Mouse (Mus musculus) MEL (cell line): ENCODE data around the gene Hmgb2. TPM values are rescaled to one million over a fixed set of nuclear protein-coding genes. Genes with fewer than 3 reads are reported as not detected.

ENCODE experiments used
- DNase-seq: peaks from one replicate; pipeline ENCODE4 v3.0.0; 2011; ENCODE audit warnings: low read depth, low spot score
- H3K27ac ChIP-seq: 2 replicates; pipeline ENCODE4 v1.5.1; 2012; ENCODE audit warnings: low read depth, mild to moderate bottlenecking, control low read depth, low read length, moderate library complexity; ENCODE audit not compliant: control insufficient read depth
- H3K27me3 ChIP-seq, 2 experiments: fragments of 150-350 bp in 1 of 2; sonication (generic) in 1 of 2; 2 replicates each; pipeline ENCODE4 v1.6.1; 2012; ENCODE audit warnings: low read length in 2 of 2, mild to moderate bottlenecking in 2 of 2, improper control_type of control experiment in 1 of 2, moderate library complexity in 1 of 2; ENCODE audit not compliant: insufficient read depth in 2 of 2, control insufficient read depth in 1 of 2
- H3K36me3 ChIP-seq, 2 experiments: 2 replicates each; pipeline ENCODE4 v1.6.1; 2012 to 2014; ENCODE audit warnings: low read length in 2 of 2, improper control_type of control experiment in 1 of 2, inconsistent platforms in 1 of 2, mild to moderate bottlenecking in 1 of 2; ENCODE audit not compliant: insufficient read depth in 2 of 2, control insufficient read depth in 1 of 2
- H3K4me1 ChIP-seq, 2 experiments: fragments of 150-350 bp in 1 of 2; sonication (generic) in 1 of 2; 2 replicates each; pipeline ENCODE4 v1.6.1; 2012; ENCODE audit warnings: low read length in 2 of 2, improper control_type of control experiment in 1 of 2, mild to moderate bottlenecking in 1 of 2; ENCODE audit not compliant: insufficient read depth in 2 of 2, control insufficient read depth in 1 of 2
- H3K4me3 ChIP-seq, 2 experiments: fragments of 150-350 bp in 1 of 2; sonication (generic) in 1 of 2; 2 replicates each; pipeline ENCODE4 v1.5.1; 2012; ENCODE audit warnings: low read depth in 2 of 2, low read length in 2 of 2, mild to moderate bottlenecking in 2 of 2, moderate library complexity in 2 of 2, control low read depth in 1 of 2, improper control_type of control experiment in 1 of 2; ENCODE audit not compliant: control insufficient read depth in 1 of 2, insufficient read depth in 1 of 2
- H3K79me2 ChIP-seq: 2 replicates; pipeline ENCODE4 v1.6.1; 2012; ENCODE audit warnings: mild to moderate bottlenecking, low read length, moderate library complexity; ENCODE audit not compliant: control insufficient read depth, poor library complexity, insufficient read depth
- H3K9ac ChIP-seq: 2 replicates; pipeline ENCODE4 v1.6.1; 2012; ENCODE audit warnings: low read depth, mild to moderate bottlenecking, control low read depth, low read length, moderate library complexity; ENCODE audit not compliant: control insufficient read depth, poor library complexity, severe bottlenecking
- H3K9me3 ChIP-seq: fragments of 150-350 bp; sonication (generic); replicated peaks from 2 replicates; pipeline ENCODE4 v1.6.1; 2012; ENCODE audit warnings: mild to moderate bottlenecking, low read length, improper control_type of control experiment, moderate library complexity; ENCODE audit not compliant: insufficient read depth
- BHLHE40 ChIP-seq: IDR thresholded peaks from 2 replicates; pipeline ENCODE4 v1.6.1; 2012; ENCODE audit warnings: low read depth, mild to moderate bottlenecking, inconsistent platforms, low read length, improper control_type of control experiment, borderline replicate concordance
- CHD2 ChIP-seq: IDR thresholded peaks from 2 replicates; pipeline ENCODE4 v1.6.1; 2011; ENCODE audit warnings: low read length, improper control_type of control experiment
- CTCF ChIP-seq, 3 experiments: IDR thresholded peaks in 2 of 3; conservative IDR thresholded peaks in 1 of 3; 2 replicates each; pipeline ENCODE4 v1.5.1; 2011 to 2012; ENCODE audit warnings: low read length in 3 of 3, low read depth in 2 of 3, mild to moderate bottlenecking in 2 of 3, improper control_type of control experiment in 1 of 3, inconsistent platforms in 1 of 3, mixed read lengths in 1 of 3, moderate library complexity in 1 of 3; ENCODE audit not compliant: control insufficient read depth in 1 of 3, insufficient read depth in 1 of 3, poor library complexity in 1 of 3, severe bottlenecking in 1 of 3
- E2F4 ChIP-seq: IDR thresholded peaks from 2 replicates; pipeline ENCODE4 v1.6.1; 2011; ENCODE audit warnings: low read depth, low read length, improper control_type of control experiment, borderline replicate concordance
- ELF1 ChIP-seq: IDR thresholded peaks from 2 replicates; pipeline ENCODE4 v1.6.1; 2014; ENCODE audit warnings: low read depth, mild to moderate bottlenecking, inconsistent platforms, low read length, improper control_type of control experiment, moderate library complexity
- EP300 ChIP-seq, 2 experiments: IDR thresholded peaks; 2 replicates each; pipeline ENCODE4 v1.6.1; 2011; ENCODE audit warnings: improper control_type of control experiment in 2 of 2, low read length in 2 of 2, low read depth in 1 of 2, mild to moderate bottlenecking in 1 of 2
- ETS1 ChIP-seq: IDR thresholded peaks from 2 replicates; pipeline ENCODE4 v1.6.1; 2012; ENCODE audit warnings: low read depth, mild to moderate bottlenecking, inconsistent platforms, low read length, improper control_type of control experiment, moderate library complexity
- GABPA ChIP-seq: IDR thresholded peaks from 2 replicates; pipeline ENCODE4 v1.6.1; 2012; ENCODE audit warnings: low read depth, mild to moderate bottlenecking, inconsistent platforms, low read length, improper control_type of control experiment, moderate library complexity
- GATA1 ChIP-seq: IDR thresholded peaks from 2 replicates; pipeline ENCODE4 v1.6.1; 2011; ENCODE audit warnings: low read depth, low read length, improper control_type of control experiment
- HCFC1 ChIP-seq: IDR thresholded peaks from 2 replicates; pipeline ENCODE4 v1.6.1; 2012; ENCODE audit warnings: low read depth, mild to moderate bottlenecking, inconsistent platforms, low read length, improper control_type of control experiment, moderate library complexity
- JUND ChIP-seq: IDR thresholded peaks from 2 replicates; pipeline ENCODE4 v1.6.1; 2011; ENCODE audit warnings: low read depth, mild to moderate bottlenecking, improper control_type of control experiment, low read length
- KAT2A ChIP-seq: conservative IDR thresholded peaks from 2 replicates; pipeline ENCODE4 v1.6.1; 2012; ENCODE audit warnings: low read depth, low read length, improper control_type of control experiment, inconsistent platforms
- MAFK ChIP-seq: IDR thresholded peaks from 2 replicates; pipeline ENCODE4 v1.6.1; 2011; ENCODE audit warnings: low read depth, mild to moderate bottlenecking, low read length, improper control_type of control experiment, borderline replicate concordance
- MAX ChIP-seq: IDR thresholded peaks from 2 replicates; pipeline ENCODE4 v1.6.1; 2011; ENCODE audit warnings: low read length, improper control_type of control experiment
- MXI1 ChIP-seq: IDR thresholded peaks from 2 replicates; pipeline ENCODE4 v1.6.1; 2011; ENCODE audit warnings: mild to moderate bottlenecking, low read depth, low read length, improper control_type of control experiment
- MYB ChIP-seq: IDR thresholded peaks from 2 replicates; pipeline ENCODE4 v1.6.1; 2011; ENCODE audit warnings: mild to moderate bottlenecking, low read depth, low read length, improper control_type of control experiment
- MYC ChIP-seq: IDR thresholded peaks from 2 replicates; pipeline ENCODE4 v1.6.1; 2011; ENCODE audit warnings: low read depth, mild to moderate bottlenecking, low read length, improper control_type of control experiment, moderate library complexity
- NELFE ChIP-seq: IDR thresholded peaks from 2 replicates; pipeline ENCODE4 v1.6.1; 2011; ENCODE audit warnings: low read depth, low read length, improper control_type of control experiment
- NRF1 ChIP-seq: IDR thresholded peaks from 2 replicates; pipeline ENCODE4 v1.6.1; 2014; ENCODE audit warnings: low read depth, mild to moderate bottlenecking, inconsistent platforms, low read length, improper control_type of control experiment, moderate library complexity; ENCODE audit not compliant: poor library complexity, insufficient read depth, severe bottlenecking
- POLR2AphosphoS2 ChIP-seq: IDR thresholded peaks from 2 replicates; pipeline ENCODE4 v1.6.1; 2011; ENCODE audit warnings: low read length, improper control_type of control experiment
- POLR2AphosphoS5 ChIP-seq: IDR thresholded peaks from 2 replicates; pipeline ENCODE4 v1.6.1; 2012; ENCODE audit warnings: low read depth, borderline replicate concordance, mild to moderate bottlenecking, inconsistent platforms, low read length, moderate library complexity, mixed read lengths
- RAD21 ChIP-seq: IDR thresholded peaks from 2 replicates; pipeline ENCODE4 v1.6.1; 2011; ENCODE audit warnings: mild to moderate bottlenecking, low read depth, low read length, improper control_type of control experiment
- RCOR1 ChIP-seq: IDR thresholded peaks from 2 replicates; pipeline ENCODE4 v1.6.1; 2012; ENCODE audit warnings: low read depth, mild to moderate bottlenecking, inconsistent platforms, low read length, improper control_type of control experiment
- SIN3A ChIP-seq: IDR thresholded peaks from 2 replicates; pipeline ENCODE4 v1.6.1; 2012; ENCODE audit warnings: low read length, improper control_type of control experiment, inconsistent platforms
- SMC3 ChIP-seq: IDR thresholded peaks from 2 replicates; pipeline ENCODE4 v1.6.1; 2011; ENCODE audit warnings: low read depth, low read length, improper control_type of control experiment
- TAL1 ChIP-seq: IDR thresholded peaks from 2 replicates; pipeline ENCODE4 v1.6.1; 2012; ENCODE audit warnings: mild to moderate bottlenecking, inconsistent platforms, low read length, moderate library complexity, mixed read lengths
- TBP ChIP-seq: IDR thresholded peaks from 2 replicates; pipeline ENCODE4 v1.8.0; 2011; ENCODE audit warnings: low read depth, low read length, improper control_type of control experiment
- TCF12 ChIP-seq: IDR thresholded peaks from 2 replicates; pipeline ENCODE4 v1.6.1; 2014; ENCODE audit warnings: low read depth, mild to moderate bottlenecking, inconsistent platforms, low read length, improper control_type of control experiment, moderate library complexity
- UBTF ChIP-seq: IDR thresholded peaks from 2 replicates; pipeline ENCODE4 v1.6.1; 2012; ENCODE audit warnings: low read depth, mild to moderate bottlenecking, inconsistent platforms, low read length, improper control_type of control experiment, moderate library complexity, borderline replicate concordance; ENCODE audit not compliant: insufficient read depth
- USF1 ChIP-seq: IDR thresholded peaks from 2 replicates; pipeline ENCODE4 v1.6.1; 2014; ENCODE audit warnings: low read depth, mild to moderate bottlenecking, inconsistent platforms, low read length, improper control_type of control experiment, moderate library complexity
- USF2 ChIP-seq, 2 experiments: IDR thresholded peaks; 2 replicates each; pipeline ENCODE4 v1.6.1; 2011 to 2012; ENCODE audit warnings: improper control_type of control experiment in 2 of 2, low read length in 2 of 2, borderline replicate concordance in 1 of 2, inconsistent platforms in 1 of 2, low read depth in 1 of 2, mild to moderate bottlenecking in 1 of 2; ENCODE audit not compliant: insufficient read depth in 1 of 2
- ZC3H11A ChIP-seq: IDR thresholded peaks from 2 replicates; pipeline ENCODE4 v1.6.1; 2012; ENCODE audit warnings: low read depth, mild to moderate bottlenecking, inconsistent platforms, low read length, improper control_type of control experiment
- ZKSCAN1 ChIP-seq: IDR thresholded peaks from 2 replicates; pipeline ENCODE4 v1.6.1; 2012; ENCODE audit warnings: low read depth, mild to moderate bottlenecking, inconsistent platforms, low read length, improper control_type of control experiment, moderate library complexity
- ZMIZ1 ChIP-seq: IDR thresholded peaks from 2 replicates; pipeline ENCODE4 v1.6.1; 2012; ENCODE audit warnings: low read depth, mild to moderate bottlenecking, inconsistent platforms, low read length, improper control_type of control experiment, moderate library complexity
- ZNF384 ChIP-seq: IDR thresholded peaks from 2 replicates; pipeline ENCODE4 v1.6.1; 2012; ENCODE audit warnings: low read depth, mild to moderate bottlenecking, inconsistent platforms, low read length, improper control_type of control experiment
- polyA plus RNA-seq, 2 experiments: library from polyadenylated mRNA; stranded (reverse) in 1 of 2; unstranded in 1 of 2; fragments of >175 nt in 1 of 2; fragments of >200 nt in 1 of 2; gene quantifications; 2 replicates each; pipeline versions ENCODE4 v1.2.1 to v1.2.4; 2012; ENCODE audit warnings: low replicate concordance in 2 of 2, low read depth in 1 of 2; ENCODE audit not compliant: insufficient read length in 2 of 2, insufficient read depth in 1 of 2, missing spikeins in 1 of 2
- total RNA-seq: library from RNA; depleted of rRNA; stranded (reverse); fragments of 300-350 nt; gene quantifications from 2 replicates; pipeline ENCODE4 v1.2.3, GENCODE M21; 2012; rRNA removed

The Hmgb2 gene
- total RNA-seq (126 and 160 TPM in 2 replicates), polyA plus RNA-seq (100 to 1,000 TPM; 220 to 399 TPM)

- peak within 1 kb of the TSS; percentile 100 for H3K9ac ChIP-seq
- peak within 1 kb of the TSS; percentile 100 for H3K27ac ChIP-seq
- peak; percentile 99 for DNase-seq
- H3K36me3 ChIP-seq = peaks cover 19 to 21% of the 10 kb centered on the region in 2 experiments
- H3K27me3 ChIP-seq = no peaks in the 10 kb centered on the region
- H3K9me3 ChIP-seq = no peaks in the 10 kb centered on the region
- peaks cover 24% of the 10 kb centered on the region for H3K79me2 ChIP-seq
- peak within 1 kb of the TSS; percentile 87 to 98 for H3K4me3 ChIP-seq
- H3K4me1 ChIP-seq = peaks cover 0 to 2% of the 10 kb centered on the region in 2 experiments; a peak in 1 of 4 replicates
- peak; percentile 40 for TF ChIP-seq CHD2
- no peak for TF ChIP-seq MAFK
- no peak for TF ChIP-seq CTCF (IDR thresholded peaks at IDR 0.05 in 2 of 3, conservative IDR thresholded peaks at IDR 0.05 in 1 of 3; ENCODE audit: control insufficient read depth in 1 of 3, insufficient read depth in 1 of 3, low read depth in 2 of 3, low read length in 3 of 3, poor library complexity in 1 of 3, severe bottlenecking in 1 of 3)
- peak; percentile 88 for TF ChIP-seq TBP
- no peak for TF ChIP-seq USF2 (IDR thresholded peaks at IDR 0.05; ENCODE audit: borderline replicate concordance in 1 of 2, insufficient read depth in 1 of 2, low read depth in 1 of 2, low read length in 2 of 2)
- TF ChIP-seq NELFE = peak; percentile 92
- TF ChIP-seq UBTF = no peak
- TF ChIP-seq POLR2AphosphoS5 = peak; percentile 91; the same call in 1 of the 2 replicates
- TF ChIP-seq NRF1 = no peak
- TF ChIP-seq TCF12 = peak; percentile 56
- TF ChIP-seq MAX = peak; percentile 62
- no peak; the same call in none of the 2 replicates for TF ChIP-seq MXI1
- TF ChIP-seq ZNF384 = no peak
- TF ChIP-seq HCFC1 = peak; percentile 73
- peak; percentile 82; the same call in 1 of the 2 replicates for TF ChIP-seq ZMIZ1
- no peak for TF ChIP-seq BHLHE40
- TF ChIP-seq KAT2A = peak; percentile 52
- peak; percentile 61; the same call in 1 of the 2 replicates for TF ChIP-seq MYB
- TF ChIP-seq EP300 (IDR thresholded peaks at IDR 0.05; ENCODE audit: low read depth in 1 of 2, low read length in 2 of 2) = peak in 1 of 2 experiments; percentile 28; a peak in 1 of 4 replicates
- TF ChIP-seq SMC3 = no peak
- TF ChIP-seq E2F4 = peak; percentile 88; the same call in 1 of the 2 replicates
- no peak for TF ChIP-seq GATA1
- peak; percentile 76 for TF ChIP-seq RCOR1
- TF ChIP-seq ELF1 = no peak
- no peak for TF ChIP-seq ZC3H11A
- TF ChIP-seq ETS1 = no peak
- TF ChIP-seq RAD21 = no peak
- TF ChIP-seq MYC = peak; percentile 11; the same call in 1 of the 2 replicates
- no peak for TF ChIP-seq JUND
- no peak for TF ChIP-seq GABPA
- no peak for TF ChIP-seq ZKSCAN1
- TF ChIP-seq TAL1 = no peak
- TF ChIP-seq POLR2AphosphoS2 = peak; percentile 96
- peak; percentile 40 for TF ChIP-seq SIN3A
- TF ChIP-seq USF1 = 0 out of 2 replicates have a peak, but pooled peaks have one; percentile 10
Measured at GRCm38 (mm10) chr8:57511316-57512118, at the start of gene Hmgb2. TSS of gene Hmgb2 (plus strand) at chr8:57511907.
